Mouse (Mus musculus) spleen, postnatal 14 days (tissue): ENCODE data around the gene Acly.

ENCODE experiments used
- DNase-seq, 2 experiments: peaks; one replicate each; pipeline ENCODE4 v3.0.0; 2021 to 2022; ENCODE audit warnings: low spot score in 2 of 2

Acly gene

GRCm38 (mm10) chr11:100441797-100442196, 86.0 kb downstream of the Acly start, which contains the start of the genes Nt5c3b and Klhl10:
TSS of gene Nt5c3b (minus strand) at chr11:100441808.
TSS of gene Klhl10 (plus strand) at chr11:100441917.
- DNase-seq, result no peak

- peak; percentile 63 to 75 for DNase-seq
Measured at GRCm38 (mm10) chr11:100440691-100441522, 86.9 kb downstream of the Acly start.

- no peak for DNase-seq
Measured at GRCm38 (mm10) chr11:100437901-100438300, 89.9 kb downstream of the Acly start.

DNA sequence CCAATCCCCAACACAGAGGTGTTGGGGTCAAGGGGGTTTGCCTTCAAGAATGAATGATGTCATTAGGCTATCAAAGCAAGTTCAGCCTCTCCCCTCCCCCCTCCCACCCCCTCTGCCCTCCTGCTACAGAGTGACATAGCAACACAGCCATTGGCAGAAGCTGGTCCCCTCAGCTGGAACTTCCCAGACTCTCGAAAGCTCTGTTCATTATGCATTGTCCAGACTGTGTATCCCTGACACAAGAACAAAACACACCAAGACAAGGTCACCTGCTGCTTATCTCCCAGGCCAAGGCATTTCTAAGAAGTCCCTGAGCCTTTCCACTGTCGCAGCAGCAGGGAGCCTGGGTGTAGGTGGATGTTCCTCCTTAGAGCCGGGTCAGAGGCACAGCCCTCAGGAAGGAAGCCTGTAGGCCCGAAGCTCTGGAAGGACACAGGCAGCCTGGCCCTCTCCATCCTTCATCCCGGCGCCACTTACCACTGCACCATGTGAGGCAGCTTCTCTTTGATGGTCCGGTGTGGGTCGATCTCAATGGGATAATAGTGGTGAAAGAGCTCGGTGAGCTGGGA, 92.0 kb downstream of the Acly start:
- DNase-seq, result no peak

DNA sequence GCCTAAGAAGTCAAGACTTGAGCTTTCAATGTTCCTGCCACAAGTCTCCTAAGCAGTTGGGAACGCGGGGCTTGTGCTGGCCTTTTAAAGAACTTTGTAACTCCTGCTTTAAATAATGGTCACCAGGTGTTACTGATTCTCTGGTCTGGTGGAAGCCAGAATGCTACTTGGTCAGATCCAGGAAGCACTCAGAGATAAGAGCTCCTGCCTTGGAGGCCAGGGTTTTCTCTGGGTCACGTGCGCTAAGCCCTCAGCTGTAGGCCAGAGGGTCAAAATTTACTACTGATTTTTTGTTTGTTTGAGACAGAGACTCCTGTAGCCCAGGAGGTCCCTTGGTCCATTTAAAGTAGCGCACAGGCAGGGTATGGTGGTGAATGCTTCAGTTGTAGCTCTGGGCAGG, 95.8 kb downstream of the Acly start:
- DNase-seq, result no peak

DNA sequence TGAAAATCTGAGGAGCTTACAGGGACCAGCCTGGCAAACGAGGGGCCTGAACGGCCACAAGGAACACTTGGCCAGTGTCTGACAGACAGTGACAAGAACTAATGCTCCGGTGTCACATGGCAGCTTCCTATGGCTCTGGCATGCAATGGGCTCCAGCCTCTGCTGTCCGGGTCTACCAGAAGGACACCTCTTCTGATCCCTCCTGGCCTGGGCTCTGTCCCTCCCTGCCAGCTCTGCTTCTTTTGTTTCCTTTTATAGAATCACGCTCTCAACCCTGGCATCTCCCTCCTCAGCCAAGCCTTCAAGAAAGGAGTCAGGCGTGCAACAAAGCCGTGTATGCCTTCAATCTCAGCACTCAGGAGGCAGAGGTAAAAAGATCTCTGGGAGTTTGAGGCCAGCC, 97.7 kb downstream of the Acly start:
- DNase-seq, result no peak

- DNase-seq, result no peak
Measured at GRCm38 (mm10) chr11:100428612-100429199, 99.1 kb downstream of the Acly start.

DNA sequence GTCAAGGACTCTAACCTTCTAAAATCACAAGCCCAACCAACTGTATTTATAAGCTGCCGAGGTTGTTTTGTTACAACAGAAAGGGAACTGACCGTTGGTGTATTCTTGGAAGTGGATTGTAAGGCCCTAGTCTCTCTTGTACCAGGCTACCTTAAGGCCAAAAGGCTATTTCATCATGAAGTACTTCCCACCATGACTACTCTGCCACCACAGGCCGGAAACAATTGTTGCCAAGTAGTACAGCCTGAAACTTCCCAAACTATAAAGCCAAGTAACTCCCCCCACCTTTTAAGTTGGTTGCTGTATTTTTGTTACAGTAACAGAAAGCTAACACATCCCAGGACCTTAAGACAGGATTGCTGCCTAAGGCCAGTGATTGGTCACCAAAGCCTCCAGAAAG, 101.0 kb downstream of the Acly start:
- no peak for DNase-seq
